ENCODE assay signal across 8 mouse cellular contexts in genomic region chr5:37752027-37752967, GRCm38 (mm10). TPM values are rescaled to one million over a fixed set of nuclear protein-coding genes. Genes with fewer than 3 reads are reported as not detected.
DNase-seq lines count a peak whose midpoint lies in the region; ATAC-seq and TF ChIP-seq lines count a peak whose summit lies in the region.
"Had no signal": no experiment of that assay in that cellular context is flagged by ENCODE, and none has a peak within 500 bp of the region (broad histone marks: within the 10 kb centered on the region; RNA-seq: fewer than 3 reads in every experiment).

No protein-coding gene starts in this region.

- peak; percentile 81 for DNase-seq in adipocyte (ENCODE audit: low spot score)
- peak; percentile 88 to 91 for DNase-seq in cerebellum, postnatal 14 days
- peak; percentile 50 to 74 for DNase-seq in frontal cortex, postnatal 14 days (ENCODE audit: low spot score in 2 of 2)
- DNase-seq in hindbrain, postnatal 0 days (ENCODE audit: low spot score) = peak; percentile 90
- peak; percentile 53 to 76 for DNase-seq in layer of hippocampus, postnatal 36 days
- peak; percentile 69 for DNase-seq in midbrain, embryonic 10.5 days (ENCODE audit: low spot score)

- H3K9ac ChIP-seq in hindbrain, postnatal 0 days (replicated peaks; ENCODE audit: low read length) = no peak overlapping the region
- no peak overlapping the region for H3K9ac ChIP-seq in stomach, embryonic 14.5 days (replicated peaks; ENCODE audit: low read depth, low read length)
- H3K9ac ChIP-seq: liver, embryonic 15.5 days had no signal

- H3K36me3 ChIP-seq in hindbrain, postnatal 0 days (ENCODE audit: insufficient read depth, low read length) = no peaks in the 10 kb centered on the region
- no peaks in the 10 kb centered on the region for H3K36me3 ChIP-seq in midbrain, embryonic 10.5 days
- no peaks in the 10 kb centered on the region for H3K36me3 ChIP-seq in stomach, embryonic 14.5 days (ENCODE audit: control insufficient read depth, insufficient read depth, low read length)
- H3K36me3 ChIP-seq: liver, embryonic 15.5 days had no signal

- no peaks in the 10 kb centered on the region for H3K4me1 ChIP-seq in hindbrain, postnatal 0 days (ENCODE audit: insufficient read depth, low read length)
- no peaks in the 10 kb centered on the region for H3K4me1 ChIP-seq in midbrain, embryonic 10.5 days
- H3K4me1 ChIP-seq in stomach, embryonic 14.5 days (ENCODE audit: control insufficient read depth, insufficient read depth, low read length) = no peaks in the 10 kb centered on the region
- H3K4me1 ChIP-seq: liver, embryonic 15.5 days had no signal

- ATAC-seq in hindbrain, postnatal 0 days = peak; percentile 91
- ATAC-seq in stomach, embryonic 14.5 days (ENCODE audit: insufficient number of reproducible peaks, insufficient read depth, low FRiP score, low read depth) = peak; percentile 67; the same call in 1 of the 2 replicates

- WGBS in hindbrain, postnatal 0 days = 70% methylated on average over 8 of the region's 8 CpGs
- WGBS in midbrain, embryonic 10.5 days = 66% methylated on average over 8 of the region's 8 CpGs
- 57% methylated on average over 8 of the region's 8 CpGs for WGBS in stomach, embryonic 14.5 days

- no peak overlapping the region for H3K4me3 ChIP-seq in hindbrain, postnatal 0 days (ENCODE audit: low read length)
- H3K4me3 ChIP-seq in midbrain, embryonic 10.5 days = no peak overlapping the region
- no peak overlapping the region for H3K4me3 ChIP-seq in stomach, embryonic 14.5 days (ENCODE audit: low read depth, low read length)
- H3K4me3 ChIP-seq: liver, embryonic 15.5 days had no signal

- peak; percentile 94 for TF ChIP-seq CTCF in hindbrain, postnatal 0 days (IDR thresholded peaks at IDR 0.05; ENCODE audit: low read depth)

- no peak overlapping the region for H3K27ac ChIP-seq in hindbrain, postnatal 0 days
- no peak overlapping the region; the same call in 1 of the 2 replicates for H3K27ac ChIP-seq in midbrain, embryonic 10.5 days (replicated peaks)
- H3K27ac ChIP-seq in stomach, embryonic 14.5 days (ENCODE audit: low read length) = no peak overlapping the region
- H3K27ac ChIP-seq: liver, embryonic 15.5 days had no signal

- no peak overlapping the region for H3K4me2 ChIP-seq in hindbrain, postnatal 0 days (ENCODE audit: low read depth, low read length)
- no peak overlapping the region for H3K4me2 ChIP-seq in stomach, embryonic 14.5 days (replicated peaks; ENCODE audit: low read depth, low read length)
- H3K4me2 ChIP-seq: liver, embryonic 15.5 days had no signal

- H3K27me3 ChIP-seq in hindbrain, postnatal 0 days (ENCODE audit: insufficient read depth, low read length) = no peaks in the 10 kb centered on the region
- H3K27me3 ChIP-seq in midbrain, embryonic 10.5 days (ENCODE audit: low read depth, poor library complexity, severe bottlenecking) = no peaks in the 10 kb centered on the region
- no peaks in the 10 kb centered on the region for H3K27me3 ChIP-seq in stomach, embryonic 14.5 days (ENCODE audit: control insufficient read depth, insufficient read depth, low read length)
- H3K27me3 ChIP-seq: liver, embryonic 15.5 days had no signal

- H3K9me3 ChIP-seq in hindbrain, postnatal 0 days (ENCODE audit: low read length) = no peaks in the 10 kb centered on the region
- no peaks in the 10 kb centered on the region for H3K9me3 ChIP-seq in midbrain, embryonic 10.5 days (replicated peaks)
- H3K9me3 ChIP-seq in stomach, embryonic 14.5 days (ENCODE audit: control insufficient read depth, low read depth, low read length) = no peaks in the 10 kb centered on the region
- H3K9me3 ChIP-seq: liver, embryonic 15.5 days had no signal

RNA-seq across cellular contexts. Expression of gene Cytl1, which starts 17.0 kb away (rescaled TPM):
- 1.2 and 3.5 TPM in 2 replicates for total RNA-seq in hindbrain, postnatal 0 days (2014; rRNA removed)
- polyA plus RNA-seq in hindbrain, postnatal 0 days (2015; fragmentation: Nextera tagmentation; extraction: Ambion mirVana) = 0.30 and 0.94 TPM in 2 replicates
- under 1 TPM; 0.37 to 0.81 TPM for total RNA-seq in layer of hippocampus, postnatal 36 days (2021)
- 0.16 and 0.27 TPM in 2 replicates for polyA plus RNA-seq in midbrain, embryonic 10.5 days (2016; fragmentation: Nextera tagmentation; extraction: Ambion mirVana)
- polyA plus RNA-seq in stomach, embryonic 14.5 days (2014; fragmentation: Nextera tagmentation; extraction: Ambion mirVana) = not detected in 2 replicates

RNA-seq across cellular contexts. Expression of gene Stk32b, which starts 35.3 kb away (rescaled TPM):
- total RNA-seq in hindbrain, postnatal 0 days (2014; rRNA removed) = 21.8 and 28.6 TPM in 2 replicates
- polyA plus RNA-seq in hindbrain, postnatal 0 days (2015; fragmentation: Nextera tagmentation; extraction: Ambion mirVana) = 18.6 and 22.5 TPM in 2 replicates
- total RNA-seq in layer of hippocampus, postnatal 36 days (2021) = 1 to 10 TPM; 6.4 to 7.7 TPM
- 0.99 and 2.1 TPM in 2 replicates for polyA plus RNA-seq in midbrain, embryonic 10.5 days (2016; fragmentation: Nextera tagmentation; extraction: Ambion mirVana)
- 0.64 and 1.3 TPM in 2 replicates for polyA plus RNA-seq in stomach, embryonic 14.5 days (2014; fragmentation: Nextera tagmentation; extraction: Ambion mirVana)
